Mouse (Mus musculus): ENCODE results near the gene Cltb. TPM values are rescaled to one million over a fixed set of nuclear protein-coding genes. Genes with fewer than 3 reads are reported as not detected.
"Not testable (repeated sequence)": the region's sequence is repeated elsewhere in the genome, so short reads cannot be mapped to it uniquely, and the experiment has no call there.

Cltb gene
- total RNA-seq (2021), result 10 to 100 TPM; 90.0 to 96.8 TPM

DNA sequence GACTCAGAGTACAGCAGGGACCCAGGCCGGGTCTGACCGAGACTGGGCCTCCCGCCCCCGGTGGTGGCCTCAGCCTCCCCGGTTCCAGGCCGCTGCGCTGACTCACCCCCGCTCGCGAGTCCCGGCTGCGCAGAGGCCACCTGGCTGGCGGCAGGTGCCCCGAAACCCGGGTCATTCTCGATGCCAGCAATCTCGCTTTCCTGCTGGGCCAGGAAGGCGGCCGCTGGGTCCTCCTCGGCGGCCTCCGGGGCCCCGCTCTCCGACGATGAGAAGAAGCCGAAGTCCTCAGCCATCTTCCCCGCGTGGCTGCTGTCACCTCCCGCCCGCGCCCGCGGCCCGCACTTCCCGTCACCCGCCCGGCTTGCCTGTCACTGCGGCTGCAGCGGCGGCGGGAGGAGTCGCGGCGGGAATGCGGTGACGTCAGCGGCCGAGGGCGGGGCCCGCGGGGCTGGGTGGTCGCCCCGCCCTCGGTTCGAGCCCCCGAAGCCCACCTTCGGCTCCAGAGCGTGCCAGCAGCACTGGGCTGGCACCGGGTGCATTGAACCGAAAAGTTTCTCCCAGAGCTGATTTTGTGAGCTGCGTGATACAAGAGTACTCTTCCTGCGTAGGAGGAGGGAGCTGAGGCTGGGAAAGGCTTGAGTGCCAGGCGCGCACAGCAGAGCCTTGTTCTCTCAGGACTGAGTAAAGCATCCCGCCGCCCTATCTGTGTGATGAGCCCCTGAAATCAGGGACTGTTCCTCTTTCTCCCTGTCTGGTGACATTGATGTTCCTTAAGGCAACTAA lies at the start of gene Cltb:
Gene Cltb, minus strand, starts transcription at position 373 of the 783 bp plus-strand sequence.
- peak; percentile 95 for DNase-seq

DNA sequence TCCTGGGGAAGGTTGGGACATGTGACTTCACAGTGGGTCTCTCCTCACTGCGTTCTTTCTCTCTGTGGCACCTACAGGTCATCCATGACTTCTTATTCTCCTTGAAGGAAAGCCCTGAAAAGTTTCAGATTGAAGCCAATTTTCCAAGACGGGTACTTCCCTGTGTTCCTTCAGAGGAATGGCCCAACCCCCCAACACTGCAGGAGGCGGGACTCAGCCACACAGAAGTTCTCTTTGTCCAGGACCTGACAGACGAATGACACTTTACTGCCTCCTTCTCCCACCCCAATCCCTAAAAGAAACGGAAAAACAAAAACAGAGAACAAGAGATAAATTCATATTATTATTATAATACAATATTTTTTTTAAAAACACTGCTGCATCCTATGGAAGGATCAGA lies 49.7 kb upstream of the Cltb start:
- no peak for DNase-seq

DNA sequence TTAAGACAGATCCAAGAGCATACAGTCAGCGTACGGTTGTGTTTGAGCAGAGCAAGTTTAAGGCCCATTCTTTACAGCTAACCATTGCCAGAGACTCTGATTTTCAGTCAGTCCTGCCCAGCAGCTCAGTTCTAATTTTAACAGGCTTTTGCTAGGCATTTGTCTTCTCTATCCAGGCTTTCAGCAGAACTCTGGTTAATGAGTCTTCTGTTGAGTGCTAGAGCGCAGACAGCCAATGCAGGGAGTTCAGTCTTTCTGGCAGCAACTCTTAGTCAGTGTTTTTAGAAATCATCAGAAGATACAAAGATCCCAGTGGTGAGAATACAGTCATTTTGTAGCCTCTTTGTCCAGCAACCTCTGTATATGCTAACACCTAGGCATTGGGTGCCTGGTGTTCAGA lies 39.3 kb upstream of the Cltb start:
- DNase-seq, result no peak

DNA sequence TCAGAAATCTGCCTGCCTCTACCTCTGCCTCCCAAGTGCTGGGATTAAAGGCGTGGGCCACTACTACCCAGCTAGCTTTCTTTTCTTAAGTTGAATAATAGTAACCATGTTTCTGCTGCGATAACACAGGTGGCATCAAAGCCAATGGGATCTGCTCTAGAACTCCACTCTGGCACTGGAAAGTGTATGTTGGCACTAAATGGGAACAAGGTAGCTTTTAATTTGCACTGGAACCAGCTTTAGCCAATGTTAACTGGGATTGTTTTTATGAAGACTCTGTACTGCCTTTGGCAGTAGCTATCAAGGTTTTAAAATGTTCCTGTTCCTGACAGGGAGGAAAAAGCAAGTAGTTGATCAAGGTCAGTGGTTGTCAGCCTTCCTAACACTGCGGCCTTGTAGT lies 23.9 kb upstream of the Cltb start:
- DNase-seq, result no peak

DNA sequence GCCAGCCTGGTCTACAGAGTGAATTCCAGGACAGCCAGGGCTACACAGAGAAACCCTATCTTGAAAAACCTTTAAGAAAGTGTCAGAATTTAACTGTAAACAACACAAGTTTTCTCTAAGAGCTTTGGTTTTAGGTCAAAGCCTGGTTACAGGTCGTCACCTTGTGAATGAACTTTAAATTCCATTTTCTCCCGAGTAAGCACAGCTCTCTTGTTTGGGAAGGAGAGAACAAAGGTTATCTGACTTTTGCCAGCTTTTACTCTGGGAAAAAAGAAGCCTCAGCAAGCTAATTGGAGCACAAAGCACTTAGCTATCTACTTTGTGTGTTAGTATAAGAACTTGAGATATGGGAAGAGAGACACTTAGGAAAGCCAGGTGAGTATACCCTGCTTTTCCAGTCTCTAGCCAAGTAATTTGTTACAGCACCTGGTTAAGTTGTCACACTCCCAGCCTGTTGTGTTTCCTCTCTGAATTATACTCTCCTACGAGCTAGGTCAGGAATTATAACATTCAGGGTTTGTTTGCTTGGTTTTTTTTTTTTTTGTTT lies 21.7 kb upstream of the Cltb start:
- no peak for DNase-seq

DNA sequence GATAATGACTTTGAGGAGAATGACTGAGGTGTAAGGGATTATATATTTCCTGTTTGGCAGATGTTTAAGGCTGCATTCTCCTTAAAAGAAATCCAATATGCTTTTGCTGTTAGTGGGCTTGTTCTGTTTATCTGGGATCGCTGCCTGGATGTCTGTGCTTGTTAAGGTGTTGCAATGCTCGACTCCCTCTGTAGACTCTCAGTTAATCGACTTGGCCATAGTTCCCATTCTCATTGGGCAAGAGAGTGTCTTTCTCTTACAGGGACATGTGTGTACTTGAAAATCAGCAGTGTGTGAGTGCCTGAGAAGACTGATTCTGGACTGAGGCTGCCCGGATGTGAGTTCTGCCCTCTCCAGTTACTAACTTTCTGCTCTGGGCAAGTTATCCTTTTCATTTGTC lies 18.0 kb upstream of the Cltb start:
- DNase-seq, result no peak

DNA sequence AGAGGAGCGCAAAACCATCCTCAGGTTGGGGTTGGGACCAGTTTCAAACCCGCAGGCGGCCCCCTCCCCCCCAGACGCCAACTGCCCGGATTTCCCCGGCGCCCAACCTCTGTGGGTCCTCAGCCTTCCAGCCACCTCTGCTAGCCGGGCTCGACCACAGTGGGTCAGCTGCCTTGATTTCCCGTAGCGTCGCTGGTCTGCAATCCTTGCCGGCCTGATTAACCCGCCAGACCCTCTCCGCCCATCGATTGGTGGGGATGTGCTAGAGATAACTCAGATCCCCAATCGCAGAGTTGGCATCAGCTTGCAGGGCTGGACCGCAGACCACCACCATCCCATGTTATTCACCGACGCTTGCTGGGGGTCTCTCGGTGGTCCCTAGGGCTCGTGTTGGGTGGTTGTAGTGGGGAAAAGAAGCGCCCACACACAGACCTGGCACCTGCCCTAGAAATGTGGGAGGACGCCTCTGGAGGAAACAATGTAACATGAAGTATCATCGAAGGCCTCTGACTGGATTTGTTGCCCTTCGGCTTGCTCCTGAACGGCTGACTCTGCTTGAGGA lies 10.9 kb upstream of the Cltb start:
- peak; percentile 44 for DNase-seq

DNA sequence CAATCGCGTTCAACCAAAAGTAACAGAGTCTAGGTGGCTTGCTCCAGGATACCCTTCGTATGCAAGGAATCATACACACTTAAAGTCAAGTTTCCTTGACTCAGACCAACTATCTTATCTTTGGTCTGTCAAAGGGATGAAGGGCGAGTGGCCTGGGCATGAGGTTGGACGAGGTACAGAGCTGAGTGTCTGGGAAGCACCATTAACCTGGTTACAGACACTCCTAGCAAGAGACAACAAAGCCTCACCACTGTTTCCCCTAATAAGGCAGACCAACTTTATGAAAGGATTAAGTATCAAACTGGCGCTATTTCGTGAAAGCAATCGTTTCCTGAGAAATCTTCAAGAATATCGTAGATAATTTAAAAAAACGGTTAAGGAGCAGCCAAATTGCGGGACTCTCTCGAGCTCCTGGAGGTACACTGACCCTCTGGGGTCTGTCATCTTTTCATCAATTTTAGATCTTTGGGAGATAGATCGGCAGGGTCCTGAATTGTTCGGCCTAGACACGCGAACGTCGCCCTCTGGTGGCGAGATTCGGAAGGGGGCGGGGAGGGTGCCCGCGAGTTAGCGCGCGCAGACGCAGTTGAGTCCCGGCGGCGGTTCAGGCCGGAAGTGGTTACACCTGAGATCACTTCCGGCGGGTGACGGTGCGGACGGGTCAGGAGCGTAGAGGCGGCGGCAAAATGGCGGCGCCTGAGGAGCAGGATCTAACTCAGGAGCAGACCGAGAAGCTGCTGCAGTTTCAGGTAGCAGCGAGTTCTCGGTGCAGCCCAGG lies 10.2 kb upstream of the Cltb start, which contains the start of gene Faf2:
Gene Faf2, plus strand, starts transcription at position 630 of the 778 bp plus-strand sequence.
- DNase-seq, result peak; percentile 99

DNA sequence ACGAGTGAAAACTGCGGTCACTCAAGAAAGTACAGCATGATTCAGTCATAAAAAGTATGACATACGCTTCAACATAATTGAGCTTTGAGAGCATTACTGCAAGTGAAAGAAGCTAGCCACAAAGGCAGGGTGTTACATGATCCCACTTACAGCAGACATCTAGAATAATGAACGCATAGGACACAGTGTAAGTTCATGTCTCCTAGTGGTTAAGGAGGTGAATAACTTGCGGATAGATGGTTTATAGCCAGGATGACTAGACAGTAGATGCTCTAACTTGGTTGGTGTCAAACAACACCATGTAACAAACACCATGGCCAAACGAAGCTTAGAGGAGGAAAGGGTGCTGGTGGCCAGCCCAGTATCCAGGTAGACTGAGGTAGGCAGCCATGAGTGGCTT lies 5.9 kb upstream of the Cltb start:
- DNase-seq, result no peak

DNA sequence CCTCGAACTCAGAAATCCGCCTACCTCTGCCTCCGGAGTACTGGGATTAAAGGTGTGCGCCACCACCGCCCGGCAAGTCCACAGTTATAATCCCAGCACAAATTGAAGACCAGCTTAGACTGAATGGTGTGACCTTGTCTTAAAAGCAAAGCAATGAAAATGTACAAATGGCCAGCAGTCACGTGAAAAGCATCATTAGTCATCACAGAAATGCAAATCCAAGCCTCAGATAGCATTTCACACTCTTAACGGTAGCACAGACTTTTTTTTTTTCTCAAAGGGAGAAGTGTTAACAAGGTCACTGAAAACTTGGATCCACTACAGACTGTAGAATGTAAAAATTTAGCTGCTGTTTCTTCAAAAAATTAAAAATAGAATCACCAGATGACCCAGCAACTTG lies 5.2 kb upstream of the Cltb start:
- no peak for DNase-seq

DNA sequence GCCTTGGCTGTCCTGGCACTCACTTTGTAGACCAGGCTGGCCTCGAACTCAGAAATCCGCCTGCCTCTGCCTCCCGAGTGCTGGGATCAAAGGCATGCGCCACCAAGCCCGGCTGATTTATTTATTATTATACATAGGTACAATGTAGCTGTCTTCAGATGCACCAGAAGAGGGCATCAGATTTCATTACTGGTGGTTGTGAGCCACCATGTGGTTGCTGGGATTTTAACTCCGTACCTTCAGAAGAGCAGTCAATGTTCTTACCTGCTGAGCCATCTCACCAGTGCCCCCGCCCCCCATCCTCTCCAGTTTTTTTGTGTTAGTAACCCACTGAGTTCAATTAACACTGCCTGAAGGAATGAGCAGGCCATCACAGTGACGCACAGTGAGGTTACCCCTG lies 2.0 kb upstream of the Cltb start:
- not testable (repeated sequence) for DNase-seq

DNA sequence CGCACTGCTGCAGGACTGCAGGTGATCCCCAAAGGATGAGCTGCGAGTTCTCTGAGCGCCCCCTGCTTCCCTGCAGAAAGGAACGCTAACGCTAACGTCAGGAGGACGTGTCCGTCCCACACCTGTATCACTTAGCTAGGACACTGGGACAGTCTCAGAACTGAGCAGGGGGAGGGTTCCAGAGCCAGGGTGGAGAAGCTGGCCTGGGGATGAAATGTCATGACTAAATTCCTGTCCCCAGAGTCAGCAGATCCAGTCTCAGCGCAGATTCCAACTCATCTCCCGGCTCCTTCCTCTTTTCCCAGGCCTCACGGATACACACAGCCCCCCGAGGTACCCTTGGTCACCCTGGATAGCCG lies 552 bp downstream of the Cltb start:
- DNase-seq, result no peak

DNA sequence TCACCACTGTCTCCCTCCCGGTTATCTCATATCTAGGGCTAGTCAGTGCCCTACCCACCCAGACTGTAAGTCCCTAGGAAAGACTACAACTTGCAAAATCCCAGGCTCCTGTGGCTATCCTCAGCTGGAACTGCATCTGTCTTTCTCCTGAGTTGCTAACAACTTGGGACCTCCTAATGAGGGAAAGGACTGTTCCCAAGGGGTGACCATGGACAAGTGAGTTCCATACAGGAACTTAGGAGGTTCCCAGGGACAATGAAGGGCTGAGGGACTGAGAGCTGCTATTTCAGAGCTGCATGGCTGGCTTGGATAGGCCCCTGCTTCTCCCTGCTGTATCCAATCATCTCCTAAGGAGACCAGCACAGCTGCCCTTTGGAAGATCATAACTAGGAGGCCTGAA lies 1.8 kb downstream of the Cltb start:
- no peak for DNase-seq

DNA sequence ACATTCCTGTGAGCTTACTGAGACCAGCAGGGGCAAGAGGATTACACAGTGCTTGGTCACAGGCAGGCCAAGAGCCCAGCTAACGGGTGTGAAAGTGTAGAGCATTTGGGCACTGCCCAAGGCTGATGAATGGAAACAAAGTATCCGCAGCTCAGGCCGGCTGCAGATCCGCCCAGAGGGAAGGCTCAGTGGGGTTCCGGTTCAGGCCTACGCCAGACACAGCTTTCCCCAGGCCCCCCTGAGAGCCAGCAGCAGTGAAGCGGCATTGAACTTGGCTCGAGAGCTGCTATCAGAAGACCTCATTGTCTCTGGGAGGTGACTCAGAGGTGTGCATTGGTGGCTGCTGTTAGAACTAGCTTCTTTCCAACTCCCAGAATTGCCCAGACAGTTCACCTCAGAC lies 2.5 kb downstream of the Cltb start:
- peak; percentile 38 for DNase-seq

DNA sequence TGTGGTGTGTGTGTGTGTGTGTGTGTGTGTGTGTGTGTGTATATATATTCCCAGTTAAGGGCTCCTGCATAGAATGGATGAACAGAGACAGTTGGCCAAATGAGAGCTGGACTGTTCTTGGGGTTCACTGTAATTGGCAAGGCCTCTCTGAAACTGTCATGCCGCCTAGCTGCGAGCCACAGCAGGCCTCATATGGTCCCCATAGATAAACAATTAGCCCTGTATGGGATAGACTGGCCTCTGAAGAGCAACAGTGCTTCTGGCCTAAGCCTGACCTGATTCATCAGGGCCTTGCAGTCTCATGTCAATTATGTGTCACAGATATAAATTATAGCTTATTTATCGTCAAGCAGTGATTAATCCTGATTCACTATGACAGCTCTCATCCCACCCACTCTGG lies 3.1 kb downstream of the Cltb start:
- DNase-seq, result no peak

DNA sequence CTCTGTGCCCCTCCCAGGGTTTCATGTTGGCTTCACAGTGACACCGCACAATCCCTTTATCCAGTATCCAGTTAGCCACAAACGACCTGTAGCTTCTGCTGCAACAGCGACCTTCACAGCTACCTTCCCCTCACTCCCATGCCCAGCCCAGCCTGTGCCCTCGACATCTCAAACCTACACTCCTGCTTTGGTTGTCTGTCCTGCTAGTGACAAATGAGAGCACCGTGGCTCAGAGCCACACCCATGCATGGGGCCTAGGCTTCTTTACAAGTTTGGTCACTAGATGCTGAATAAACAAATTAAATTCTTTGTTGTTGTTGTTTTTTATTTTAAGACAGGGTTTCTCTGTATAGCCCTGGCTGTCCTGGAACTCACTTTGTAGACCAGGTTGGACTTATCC lies 3.9 kb downstream of the Cltb start:
- no peak for DNase-seq

DNA sequence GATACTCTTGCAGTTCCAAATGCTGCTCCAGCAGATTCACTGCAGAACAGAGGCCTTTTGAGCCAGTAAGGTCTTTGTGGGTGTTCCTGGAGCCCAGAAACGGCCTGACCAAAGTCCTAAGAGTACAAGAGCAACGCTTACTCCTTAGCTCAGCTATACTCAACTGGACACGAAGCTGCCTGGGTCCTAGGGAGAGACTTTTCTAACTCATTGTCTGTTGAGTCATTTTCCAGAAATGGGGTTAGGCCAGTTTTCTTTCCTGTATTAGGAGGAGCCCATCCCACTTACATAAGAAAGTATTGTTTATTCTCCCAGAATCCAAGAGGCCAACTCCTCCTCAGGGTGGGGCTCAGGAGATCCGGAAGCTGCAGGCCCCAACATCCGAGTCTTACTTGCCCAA lies 5.7 kb downstream of the Cltb start:
- no peak for DNase-seq

DNA sequence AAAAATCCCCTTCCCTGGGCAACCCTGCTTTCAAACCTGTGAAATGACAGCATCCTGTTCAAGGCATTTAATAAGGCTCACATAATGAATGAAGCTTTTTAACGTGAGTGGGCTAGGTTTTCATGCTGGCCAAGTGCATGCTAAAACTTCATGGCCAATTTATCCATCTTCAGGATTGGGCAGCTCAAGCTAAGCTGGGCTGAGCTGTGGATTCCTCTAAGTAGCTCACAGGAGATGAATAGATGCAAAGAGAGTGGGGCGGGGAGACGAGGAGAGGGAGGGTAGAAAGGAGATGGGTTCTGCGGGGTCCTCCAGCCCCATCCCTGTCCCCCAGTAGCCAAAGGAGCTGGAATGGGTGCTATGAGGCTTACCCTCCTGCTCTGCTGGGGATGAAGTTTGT lies 6.9 kb downstream of the Cltb start:
- DNase-seq, result no peak

DNA sequence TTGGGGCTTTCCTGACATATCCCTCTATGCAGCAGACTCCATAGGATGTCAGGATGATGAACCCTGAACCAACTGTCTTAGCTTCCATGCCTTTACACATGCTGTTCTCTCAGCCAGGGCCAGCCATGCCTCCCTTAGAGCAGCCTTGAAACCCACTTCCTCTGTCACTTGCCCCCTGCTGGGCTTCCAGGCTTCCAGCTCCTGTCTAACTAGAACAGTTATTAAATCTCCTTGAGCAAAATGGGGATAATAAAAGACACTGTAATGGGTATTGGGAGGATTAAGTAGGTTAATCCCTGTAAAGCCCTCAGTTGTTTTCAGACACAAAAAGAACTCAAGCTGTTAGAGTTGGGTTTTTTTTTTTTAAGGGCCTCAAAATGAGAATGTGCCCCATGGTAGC lies 7.6 kb downstream of the Cltb start:
- no peak for DNase-seq

DNA sequence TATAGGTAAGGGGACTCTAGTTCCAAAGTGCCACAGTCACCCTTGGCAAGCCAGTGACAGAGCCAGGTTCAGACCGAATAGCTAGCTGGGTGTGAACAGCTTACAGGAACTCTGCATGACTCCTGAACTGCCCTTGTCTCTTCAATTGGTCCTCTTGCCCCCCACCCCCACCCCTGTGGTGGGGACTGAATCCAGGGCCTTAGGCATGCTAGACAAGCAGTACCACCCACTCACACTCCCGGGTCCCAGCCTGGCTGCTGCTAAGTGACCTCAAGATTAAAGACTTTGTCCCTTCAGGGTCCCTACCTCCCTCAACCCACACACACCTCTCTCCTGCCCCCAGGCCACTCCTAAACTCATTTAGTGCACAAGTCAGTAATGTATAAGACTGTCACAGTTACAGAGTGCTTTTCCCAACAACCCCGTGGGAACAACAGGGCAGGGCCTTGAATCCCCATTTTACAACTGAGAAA lies 8.5 kb downstream of the Cltb start:
- DNase-seq, result no peak

DNA sequence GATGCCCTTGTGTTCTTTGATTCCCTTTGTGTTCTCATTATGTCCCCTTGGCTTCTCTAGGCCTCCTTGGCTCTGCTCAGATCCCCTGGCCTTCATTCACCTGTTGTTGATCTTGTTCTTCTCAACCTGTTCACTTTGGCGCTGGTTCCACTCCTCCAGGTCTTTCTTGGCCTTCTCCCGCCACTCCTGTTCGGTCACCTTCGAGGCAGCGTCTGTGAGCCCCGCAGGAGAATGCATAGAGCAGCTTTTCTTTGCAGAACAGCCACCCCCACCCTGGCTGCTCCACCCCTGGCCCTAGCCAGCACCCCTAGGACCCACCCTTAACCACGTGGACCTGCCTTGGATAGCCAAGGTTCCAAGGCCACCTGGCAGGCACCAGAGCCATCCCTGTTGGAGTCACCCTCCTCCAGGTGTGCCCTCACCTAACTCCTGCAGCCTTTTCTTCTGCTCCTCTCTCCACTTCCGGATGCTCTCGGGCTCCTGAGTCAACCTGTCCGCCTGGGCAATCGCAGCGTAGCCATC lies 12.5 kb downstream of the Cltb start:
- DNase-seq, result no peak

DNA sequence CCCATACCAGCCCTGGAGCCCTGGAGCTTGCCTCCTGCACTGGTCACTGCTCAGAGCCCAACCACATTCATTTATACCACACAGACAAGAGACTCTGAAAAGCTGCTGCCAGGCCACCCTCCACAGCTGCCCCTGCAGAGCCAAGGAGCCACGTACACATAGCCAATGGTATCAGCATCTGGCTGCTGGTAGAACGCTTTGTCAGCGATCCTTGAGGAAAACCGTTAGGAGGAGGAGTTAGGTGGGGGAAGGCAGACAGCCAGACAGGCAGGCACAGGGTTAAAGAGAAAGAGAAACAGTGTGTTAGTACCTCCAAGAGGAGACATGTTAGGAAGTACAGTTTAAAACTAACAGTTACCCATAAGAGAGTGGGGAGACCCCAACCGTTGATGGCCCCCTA lies 14.3 kb downstream of the Cltb start:
- no peak for DNase-seq

DNA sequence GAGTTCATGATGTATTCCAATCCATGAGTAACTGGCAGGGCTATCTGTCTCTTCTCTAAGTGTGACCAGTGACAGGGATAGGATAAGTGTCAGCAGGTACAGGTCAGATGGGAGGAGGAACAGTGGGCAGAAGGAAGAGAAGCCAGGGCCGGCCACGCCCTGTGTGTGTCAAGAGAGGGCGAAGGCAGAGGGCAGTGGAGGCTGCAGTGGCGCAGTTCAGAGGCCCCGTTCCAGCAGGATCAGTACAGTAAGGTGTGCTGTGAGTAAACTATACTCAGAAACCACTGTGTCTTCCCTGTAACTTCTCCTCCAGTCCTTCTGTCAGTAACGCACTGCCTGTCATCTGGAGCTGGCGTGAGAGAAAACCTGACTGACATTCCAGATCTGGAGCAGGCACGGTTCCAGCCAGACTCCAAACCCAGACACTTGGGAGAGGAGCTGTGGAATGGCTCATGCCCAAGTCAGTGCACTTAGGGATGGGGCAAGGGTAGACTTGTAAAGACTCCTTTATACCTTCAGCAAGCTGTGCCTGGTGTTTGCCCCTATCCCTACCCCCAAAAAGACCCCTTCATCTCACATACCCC lies 14.9 kb downstream of the Cltb start:
- peak; percentile 64 for DNase-seq
